Comparison of ENCODE assay signal across 22 mouse cellular contexts in the genomic region with DNA sequence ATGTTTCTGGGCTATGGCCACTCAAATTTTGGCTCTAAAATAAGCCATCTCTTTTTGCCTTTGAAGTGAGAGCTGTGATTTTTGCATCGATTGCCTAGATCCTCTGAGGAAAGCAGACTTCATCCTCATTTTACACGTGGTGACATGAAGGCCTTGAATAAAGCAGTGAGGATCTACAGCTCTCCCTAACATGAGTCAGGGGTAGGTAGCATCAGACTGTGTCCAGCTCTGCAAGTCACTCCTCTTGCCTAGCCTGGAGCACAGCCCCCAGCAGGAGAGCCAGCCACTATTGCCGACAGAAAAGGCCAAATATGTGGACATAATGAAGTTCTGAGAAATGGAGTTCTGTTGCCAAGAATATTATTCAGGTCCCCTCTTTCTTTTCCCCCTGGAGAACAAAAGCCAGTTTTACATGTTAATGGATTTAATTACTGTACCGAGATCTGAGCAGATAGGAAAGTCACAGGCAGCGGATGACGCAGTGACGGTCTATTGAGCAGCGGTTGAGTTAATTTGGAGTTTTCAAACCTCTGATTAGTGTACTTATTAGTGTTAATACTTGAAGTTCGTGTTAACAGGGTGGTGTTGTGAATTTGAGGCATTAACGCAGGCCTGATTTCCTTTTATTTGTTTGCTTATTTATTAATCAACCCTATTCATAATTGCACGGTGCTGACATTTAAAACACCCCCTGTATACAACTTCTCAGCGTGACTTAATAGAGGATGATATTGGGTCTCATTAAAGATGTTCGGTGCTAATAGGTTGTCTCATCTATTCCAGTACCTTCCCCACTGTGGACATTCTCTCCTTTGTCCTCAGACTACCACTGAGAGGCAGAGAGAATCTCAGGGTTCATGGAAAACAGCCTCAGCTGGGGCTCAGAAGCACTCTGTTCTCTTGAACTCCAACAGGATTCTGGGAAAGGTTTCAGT.
A peak's percentile ranks its signal among the peaks of the same experiment; 100 is the strongest.
DNase-seq lines count a peak whose midpoint lies in the region; ATAC-seq lines count a peak whose summit lies in the region.
"Had no signal": no experiment of that assay in that cellular context is flagged by ENCODE, and none has a peak within 500 bp of the region (broad histone marks: within the 10 kb centered on the region; RNA-seq: fewer than 3 reads in every experiment).

No protein-coding gene starts in this region.

- H3K4me3 ChIP-seq in midbrain, embryonic 13.5 days (replicated peaks) = no peak overlapping the region
- H3K4me3 ChIP-seq in midbrain, embryonic 11.5 days (ENCODE audit: low read depth, low read length) = no peak overlapping the region
- H3K4me3 ChIP-seq in forebrain, embryonic 14.5 days (ENCODE audit: low read depth, low read length) = no peak overlapping the region
- no peak overlapping the region for H3K4me3 ChIP-seq in neural tube, embryonic 14.5 days (ENCODE audit: low read depth, low read length)
- H3K4me3 ChIP-seq: embryonic facial prominence, embryonic 15.5 days; heart, embryonic 13.5 days; limb, embryonic 15.5 days; liver, embryonic 15.5 days; lung, embryonic 15.5 days; megakaryocyte, embryonic 14.5 days had no signal

- H3K27ac ChIP-seq in midbrain, embryonic 13.5 days = no peak overlapping the region
- H3K27ac ChIP-seq in midbrain, embryonic 11.5 days (ENCODE audit: low read depth, low read length) = no peak overlapping the region
- H3K27ac ChIP-seq in forebrain, embryonic 14.5 days (ENCODE audit: low read depth, low read length) = no peak overlapping the region
- peak overlapping the region; percentile 55; the same call in 1 of the 2 replicates for H3K27ac ChIP-seq in neural tube, embryonic 14.5 days (ENCODE audit: low read depth, low read length)
- H3K27ac ChIP-seq: embryonic facial prominence, embryonic 15.5 days; heart, embryonic 13.5 days; limb, embryonic 15.5 days; liver, embryonic 15.5 days; lung, embryonic 15.5 days had no signal

- 71% methylated on average over 13 of the region's 13 CpGs for WGBS in midbrain, embryonic 13.5 days
- WGBS in midbrain, embryonic 11.5 days = 83% methylated on average over 13 of the region's 13 CpGs
- WGBS in forebrain, embryonic 14.5 days = 13% methylated on average over 13 of the region's 13 CpGs
- WGBS in neural tube, embryonic 14.5 days = 64% methylated on average over 13 of the region's 13 CpGs

- no peak overlapping the region for H3K9ac ChIP-seq in midbrain, embryonic 13.5 days (replicated peaks)
- no peak overlapping the region for H3K9ac ChIP-seq in midbrain, embryonic 11.5 days (ENCODE audit: low read length)
- H3K9ac ChIP-seq in forebrain, embryonic 14.5 days (ENCODE audit: low read length) = no peak overlapping the region
- H3K9ac ChIP-seq in neural tube, embryonic 14.5 days (replicated peaks; ENCODE audit: low read depth, low read length) = no peak overlapping the region
- H3K9ac ChIP-seq: embryonic facial prominence, embryonic 15.5 days; heart, embryonic 13.5 days; limb, embryonic 15.5 days; liver, embryonic 15.5 days; lung, embryonic 15.5 days had no signal

- peak; percentile 10 to 11 for DNase-seq in cerebellum, postnatal 10 days
- DNase-seq in cerebellum, adult 18-20 months = no peak
- no peak for DNase-seq in midbrain, embryonic 11.5 days (ENCODE audit: low spot score, missing footprints)
- peak; percentile 66 for DNase-seq in forebrain, embryonic 14.5 days (ENCODE audit: low spot score)
- DNase-seq in urinary bladder, postnatal 4 days (ENCODE audit: low spot score in 2 of 2) = no peak
- no peak for DNase-seq in testis, postnatal 14 days (ENCODE audit: low spot score)
- DNase-seq: adrenal gland, postnatal 10 days; cerebellum, adult 8-10 months; gastrocnemius, postnatal 10 days; kidney, adult 18-20 months; kidney, postnatal 10 days; left cerebral cortex, postnatal 4 days; lung, postnatal 36 days had no signal

- ATAC-seq in midbrain, embryonic 13.5 days = peak; percentile 45; the same call in 1 of the 2 replicates
- ATAC-seq in midbrain, embryonic 11.5 days (ENCODE audit: low FRiP score) = no peak
- peak; percentile 65 for ATAC-seq in forebrain, embryonic 14.5 days
- ATAC-seq in neural tube, embryonic 14.5 days (ENCODE audit: low read depth) = peak; percentile 49; the same call in 1 of the 2 replicates
- ATAC-seq: inflammation-experienced regulatory T-cells, adult 6 months had no signal

- H3K4me2 ChIP-seq in midbrain, embryonic 13.5 days (replicated peaks) = no peak overlapping the region
- no peak overlapping the region for H3K4me2 ChIP-seq in midbrain, embryonic 11.5 days
- H3K4me2 ChIP-seq in forebrain, embryonic 14.5 days (ENCODE audit: low read length) = no peak overlapping the region
- H3K4me2 ChIP-seq in neural tube, embryonic 14.5 days (ENCODE audit: low read depth, low read length) = no peak overlapping the region
- H3K4me2 ChIP-seq: embryonic facial prominence, embryonic 15.5 days; heart, embryonic 13.5 days; limb, embryonic 15.5 days; liver, embryonic 15.5 days; lung, embryonic 15.5 days had no signal

- no peaks in the 10 kb centered on the region for H3K36me3 ChIP-seq in midbrain, embryonic 13.5 days
- H3K36me3 ChIP-seq in midbrain, embryonic 11.5 days (ENCODE audit: control insufficient read depth, insufficient read depth, low read length) = no peaks in the 10 kb centered on the region
- H3K36me3 ChIP-seq in forebrain, embryonic 14.5 days (ENCODE audit: control insufficient read depth, insufficient read depth, low read length) = no peaks in the 10 kb centered on the region
- H3K36me3 ChIP-seq in neural tube, embryonic 14.5 days (ENCODE audit: control insufficient read depth, insufficient read depth, low read length) = no peaks in the 10 kb centered on the region
- H3K36me3 ChIP-seq: embryonic facial prominence, embryonic 15.5 days; heart, embryonic 13.5 days; limb, embryonic 15.5 days; liver, embryonic 15.5 days; lung, embryonic 15.5 days had no signal

- no peaks in the 10 kb centered on the region for H3K9me3 ChIP-seq in midbrain, embryonic 13.5 days
- no peaks in the 10 kb centered on the region for H3K9me3 ChIP-seq in midbrain, embryonic 11.5 days (ENCODE audit: control insufficient read depth, low read length)
- H3K9me3 ChIP-seq in forebrain, embryonic 14.5 days (replicated peaks; ENCODE audit: control insufficient read depth, low read length) = no peaks in the 10 kb centered on the region
- no peaks in the 10 kb centered on the region for H3K9me3 ChIP-seq in neural tube, embryonic 14.5 days (ENCODE audit: control insufficient read depth, low read length)
- H3K9me3 ChIP-seq: embryonic facial prominence, embryonic 15.5 days; limb, embryonic 15.5 days; liver, embryonic 15.5 days; lung, embryonic 15.5 days had no signal

- no peaks in the 10 kb centered on the region for H3K27me3 ChIP-seq in midbrain, embryonic 13.5 days
- H3K27me3 ChIP-seq in midbrain, embryonic 11.5 days (ENCODE audit: control insufficient read depth, insufficient read depth, low read length) = no peaks in the 10 kb centered on the region
- H3K27me3 ChIP-seq in forebrain, embryonic 14.5 days (replicated peaks; ENCODE audit: control insufficient read depth, insufficient read depth, low read length) = no peaks in the 10 kb centered on the region
- no peaks in the 10 kb centered on the region for H3K27me3 ChIP-seq in neural tube, embryonic 14.5 days (ENCODE audit: control insufficient read depth, insufficient read depth, low read length)
- H3K27me3 ChIP-seq: embryonic facial prominence, embryonic 15.5 days; heart, embryonic 13.5 days; limb, embryonic 15.5 days; liver, embryonic 15.5 days; lung, embryonic 15.5 days; megakaryocyte, embryonic 14.5 days had no signal

- 0 out of 2 replicates have a peak, but pooled peaks cover 8% of the 10 kb centered on the region for H3K4me1 ChIP-seq in midbrain, embryonic 13.5 days (replicated peaks)
- H3K4me1 ChIP-seq in midbrain, embryonic 11.5 days (ENCODE audit: control insufficient read depth, insufficient read depth, low read length) = no peaks in the 10 kb centered on the region
- peaks cover 6% of the 10 kb centered on the region; the same call in 1 of the 2 replicates for H3K4me1 ChIP-seq in forebrain, embryonic 14.5 days (ENCODE audit: control insufficient read depth, insufficient read depth, low read length)
- no peaks in the 10 kb centered on the region for H3K4me1 ChIP-seq in neural tube, embryonic 14.5 days (ENCODE audit: control insufficient read depth, insufficient read depth, low read length)
- H3K4me1 ChIP-seq: embryonic facial prominence, embryonic 15.5 days; heart, embryonic 13.5 days; limb, embryonic 15.5 days; liver, embryonic 15.5 days; lung, embryonic 15.5 days had no signal

Comparison
In these comparisons a context has a peak if more than half of its experiments do, and no peak if none do; other contexts are left out.
1. DNase-seq: peak in cerebellum, postnatal 10 days (2 of 2) and forebrain, embryonic 14.5 days (single experiment); none in cerebellum, adult 18-20 months (0 of 2), midbrain, embryonic 11.5 days (single experiment), urinary bladder, postnatal 4 days (0 of 2) and testis, postnatal 14 days (single experiment).